Mouse (Mus musculus): ENCODE data around the gene Islr.

Gene Islr

GRCm38 (mm10) chr9:58158541-58159311, 45.4 kb downstream of the Islr start:
- Histone ChIP-seq H3K4me3 (replicated peaks; ENCODE audit: low read length) (no peak overlapping the region), H3K4me1 (replicated peaks; ENCODE audit: low read depth, low read length) (peaks cover 19% of the 10 kb centered on the region), H3K36me3 (ENCODE audit: insufficient read depth, low read length) (no peaks in the 10 kb centered on the region), H3K9me3 (ENCODE audit: low read length) (no peaks in the 10 kb centered on the region), H3K27me3 (ENCODE audit: insufficient read depth, low read length) (peaks cover 88% of the 10 kb centered on the region)
- TF ChIP-seq CTCF (conservative IDR thresholded peaks at IDR 0.05; ENCODE audit: low read length) (no peak), NANOG (IDR thresholded peaks at IDR 0.05; ENCODE audit: borderline replicate concordance, low read length) (no peak), POU5F1 (IDR thresholded peaks at IDR 0.05; ENCODE audit: borderline replicate concordance, low read length) (no peak)

GRCm38 (mm10) chr9:58157838-58158237, 46.3 kb downstream of the Islr start:
- no peaks in the 10 kb centered on the region for H3K36me3 ChIP-seq (ENCODE audit: insufficient read depth, low read length)
- H3K27me3 ChIP-seq (ENCODE audit: insufficient read depth, low read length): peaks cover 90% of the 10 kb centered on the region
- H3K4me3 ChIP-seq (replicated peaks; ENCODE audit: low read length): peak overlapping the region; percentile 50
- H3K4me1 ChIP-seq (replicated peaks; ENCODE audit: low read depth, low read length): peaks cover 19% of the 10 kb centered on the region
- no peaks in the 10 kb centered on the region for H3K9me3 ChIP-seq (ENCODE audit: low read length)
- TF ChIP-seq CTCF (conservative IDR thresholded peaks at IDR 0.05; ENCODE audit: low read length) (no peak), NANOG (IDR thresholded peaks at IDR 0.05; ENCODE audit: borderline replicate concordance, low read length) (no peak), POU5F1 (IDR thresholded peaks at IDR 0.05; ENCODE audit: borderline replicate concordance, low read length) (no peak)

- no peaks in the 10 kb centered on the region for H3K9me3 ChIP-seq (ENCODE audit: low read length)
- peaks cover 91% of the 10 kb centered on the region for H3K27me3 ChIP-seq (ENCODE audit: insufficient read depth, low read length)
- H3K36me3 ChIP-seq (ENCODE audit: insufficient read depth, low read length): no peaks in the 10 kb centered on the region
- H3K4me1 ChIP-seq (replicated peaks; ENCODE audit: low read depth, low read length): peaks cover 20% of the 10 kb centered on the region
- TF ChIP-seq CTCF (conservative IDR thresholded peaks at IDR 0.05; ENCODE audit: low read length) (no peak), POU5F1 (IDR thresholded peaks at IDR 0.05; ENCODE audit: borderline replicate concordance, low read length) (no peak), NANOG (IDR thresholded peaks at IDR 0.05; ENCODE audit: borderline replicate concordance, low read length) (no peak)
- peak overlapping the region; percentile 50 for H3K4me3 ChIP-seq (replicated peaks; ENCODE audit: low read length)
Measured at GRCm38 (mm10) chr9:58156819-58157560, 47.1 kb downstream of the Islr start.

GRCm38 (mm10) chr9:58155366-58155765, 48.7 kb downstream of the Islr start:
- Histone ChIP-seq H3K4me3 (replicated peaks; ENCODE audit: low read length) (no peak overlapping the region), H3K27me3 (ENCODE audit: insufficient read depth, low read length) (peaks cover 94% of the 10 kb centered on the region), H3K4me1 (replicated peaks; ENCODE audit: low read depth, low read length) (peaks cover 23% of the 10 kb centered on the region), H3K9me3 (ENCODE audit: low read length) (no peaks in the 10 kb centered on the region), H3K36me3 (ENCODE audit: insufficient read depth, low read length) (no peaks in the 10 kb centered on the region)
- TF ChIP-seq POU5F1 (IDR thresholded peaks at IDR 0.05; ENCODE audit: borderline replicate concordance, low read length): no peak
- TF ChIP-seq CTCF (conservative IDR thresholded peaks at IDR 0.05; ENCODE audit: low read length): no peak
- TF ChIP-seq NANOG (IDR thresholded peaks at IDR 0.05; ENCODE audit: borderline replicate concordance, low read length): no peak

GRCm38 (mm10) chr9:58153095-58153494, 51.0 kb downstream of the Islr start:
- no peak for TF ChIP-seq POU5F1 (IDR thresholded peaks at IDR 0.05; ENCODE audit: borderline replicate concordance, low read length)
- TF ChIP-seq CTCF (conservative IDR thresholded peaks at IDR 0.05; ENCODE audit: low read length): no peak
- TF ChIP-seq NANOG (IDR thresholded peaks at IDR 0.05; ENCODE audit: borderline replicate concordance, low read length): no peak
- H3K36me3 ChIP-seq (ENCODE audit: insufficient read depth, low read length): no peaks in the 10 kb centered on the region
- H3K4me1 ChIP-seq (replicated peaks; ENCODE audit: low read depth, low read length): peaks cover 17% of the 10 kb centered on the region
- no peak overlapping the region for H3K4me3 ChIP-seq (replicated peaks; ENCODE audit: low read length)
- H3K27me3 ChIP-seq (ENCODE audit: insufficient read depth, low read length): peaks cover 94% of the 10 kb centered on the region
- no peaks in the 10 kb centered on the region; the same call in 1 of the 2 replicates for H3K9me3 ChIP-seq (ENCODE audit: low read length)

- Histone ChIP-seq H3K9me3 (ENCODE audit: low read length) (no peaks in the 10 kb centered on the region; the same call in 1 of the 2 replicates), H3K4me3 (replicated peaks; ENCODE audit: low read length) (no peak overlapping the region), H3K36me3 (ENCODE audit: insufficient read depth, low read length) (no peaks in the 10 kb centered on the region), H3K4me1 (replicated peaks; ENCODE audit: low read depth, low read length) (peaks cover 5% of the 10 kb centered on the region; the same call in 1 of the 2 replicates), H3K27me3 (ENCODE audit: insufficient read depth, low read length) (peaks cover 84% of the 10 kb centered on the region)
- TF ChIP-seq CTCF (conservative IDR thresholded peaks at IDR 0.05; ENCODE audit: low read length): no peak
Measured at GRCm38 (mm10) chr9:58150733-58151361, 53.3 kb downstream of the Islr start.

GRCm38 (mm10) chr9:58148806-58149205, 55.3 kb downstream of the Islr start:
- Histone ChIP-seq H3K36me3 (ENCODE audit: insufficient read depth, low read length) (no peaks in the 10 kb centered on the region), H3K9me3 (ENCODE audit: low read length) (no peaks in the 10 kb centered on the region; the same call in 1 of the 2 replicates), H3K4me1 (replicated peaks; ENCODE audit: low read depth, low read length) (peaks cover 5% of the 10 kb centered on the region; the same call in 1 of the 2 replicates), H3K4me3 (replicated peaks; ENCODE audit: low read length) (no peak overlapping the region), H3K27me3 (ENCODE audit: insufficient read depth, low read length) (peaks cover 79% of the 10 kb centered on the region)
- no peak for TF ChIP-seq POU5F1 (IDR thresholded peaks at IDR 0.05; ENCODE audit: borderline replicate concordance, low read length)
- no peak for TF ChIP-seq NANOG (IDR thresholded peaks at IDR 0.05; ENCODE audit: borderline replicate concordance, low read length)
- no peak for TF ChIP-seq CTCF (conservative IDR thresholded peaks at IDR 0.05; ENCODE audit: low read length)

GRCm38 (mm10) chr9:58145417-58145816, 58.7 kb downstream of the Islr start:
- Histone ChIP-seq H3K9me3 (ENCODE audit: low read length) (no peaks in the 10 kb centered on the region; the same call in 1 of the 2 replicates), H3K4me3 (replicated peaks; ENCODE audit: low read length) (no peak overlapping the region), H3K36me3 (ENCODE audit: insufficient read depth, low read length) (no peaks in the 10 kb centered on the region), H3K4me1 (replicated peaks; ENCODE audit: low read depth, low read length) (peaks cover 16% of the 10 kb centered on the region), H3K27me3 (ENCODE audit: insufficient read depth, low read length) (peaks cover 70% of the 10 kb centered on the region)
- TF ChIP-seq CTCF (conservative IDR thresholded peaks at IDR 0.05; ENCODE audit: low read length): no peak
- TF ChIP-seq POU5F1 (IDR thresholded peaks at IDR 0.05; ENCODE audit: borderline replicate concordance, low read length): no peak
- no peak for TF ChIP-seq NANOG (IDR thresholded peaks at IDR 0.05; ENCODE audit: borderline replicate concordance, low read length)
